Mouse (Mus musculus) embryonic facial prominence, embryonic 14.5 days (tissue): ENCODE data around the gene Mlh3. TPM values are rescaled to one million over a fixed set of nuclear protein-coding genes. Genes with fewer than 3 reads are reported as not detected.

Source experiments
- ATAC-seq: fragments of 200-750 bp; cut with Nextera tagmentation; 2 replicates; pipeline ENCODE4 v1.8.0; 2017; ENCODE audit warnings: low read depth, moderate number of reproducible peaks, moderate TSS enrichment
- DNase-seq: peaks from one replicate; pipeline ENCODE4 v3.0.0-alpha.2; 2015; ENCODE audit warnings: low spot score
- H3K27ac ChIP-seq: fragments of 300-500 bp; sonication (generic); replicated peaks from 2 replicates; pipeline ENCODE4 v1.5.1; 2014; ENCODE audit warnings: low read depth, mild to moderate bottlenecking, low read length, moderate library complexity
- H3K27me3 ChIP-seq: fragments of 300-500 bp; sonication (generic); replicated peaks from 2 replicates; pipeline ENCODE4 v1.6.1; 2014; ENCODE audit warnings: low read length; ENCODE audit not compliant: control insufficient read depth, insufficient read depth
- H3K36me3 ChIP-seq: fragments of 300-500 bp; sonication (generic); 2 replicates; pipeline ENCODE4 v1.6.1; 2014; ENCODE audit warnings: low read length, mixed read lengths; ENCODE audit not compliant: control insufficient read depth, insufficient read depth
- H3K4me1 ChIP-seq: fragments of 300-500 bp; sonication (generic); 2 replicates; pipeline ENCODE4 v1.6.1; 2014; ENCODE audit warnings: antibody characterized with exemption, low read length; ENCODE audit not compliant: control insufficient read depth, insufficient read depth
- H3K4me2 ChIP-seq: fragments of 300-500 bp; sonication (generic); 2 replicates; pipeline ENCODE4 v1.6.1; 2014; ENCODE audit warnings: low read depth, mild to moderate bottlenecking, low read length, moderate library complexity, mixed read lengths
- H3K4me3 ChIP-seq: fragments of 300-500 bp; sonication (generic); 2 replicates; pipeline ENCODE4 v1.5.1; 2014; ENCODE audit warnings: low read depth, mild to moderate bottlenecking, low read length
- H3K9ac ChIP-seq: fragments of 300-500 bp; sonication (generic); 2 replicates; pipeline ENCODE4 v1.6.1; 2014; ENCODE audit warnings: low read depth, mild to moderate bottlenecking, low read length, moderate library complexity, mixed read lengths
- H3K9me3 ChIP-seq: fragments of 300-500 bp; sonication (generic); 2 replicates; pipeline ENCODE4 v1.6.1; 2016; ENCODE audit warnings: low read length; ENCODE audit not compliant: control insufficient read depth
- WGBS: fragments of 180-500 bp; shearing (Covaris S2); extraction: QIAGEN DNeasy Blood & Tissue Kit; methylation state at CpG from one replicate; pipeline ENCODE4 v1.1.7; 2014; 5-methylcytosine and 5-hydroxymethylcytosine counted together
- microRNA-seq: library from miRNA; unstranded; fragments of <30 nt; microRNA quantifications from one replicate; pipeline ENCODE4, GENCODE M21; 2016; ENCODE audit warnings: borderline number of aligned reads
- polyA plus RNA-seq: library from polyadenylated mRNA; unstranded; fragments of >200 nt; fragmentation: Nextera tagmentation; extraction: Ambion mirVana; gene quantifications from 2 replicates; pipeline ENCODE4 v1.2.1, GENCODE M21; 2014

Mlh3 gene
- polyA plus RNA-seq, 1 experiment from 2014 or later = 8.3 TPM

- H3K27me3 ChIP-seq = peaks cover 3% of the 10 kb centered on the region; the same call in 1 of the 2 replicates
- H3K27ac ChIP-seq = no peak overlapping the region
- no peaks in the 10 kb centered on the region for H3K9me3 ChIP-seq
- WGBS = 53% methylated on average over 8 of the region's 8 CpGs
- no peaks in the 10 kb centered on the region for H3K36me3 ChIP-seq
- no peak overlapping the region for H3K9ac ChIP-seq
- no peak for ATAC-seq
- peak; percentile 45 for DNase-seq
- H3K4me2 ChIP-seq = no peak overlapping the region
- H3K4me3 ChIP-seq = no peak overlapping the region
- peaks cover 28% of the 10 kb centered on the region for H3K4me1 ChIP-seq
Observed at GRCm38 (mm10) chr12:85185810-85186209, 84.6 kb downstream of the Mlh3 start.

Small RNA genes lying within 50 kb of the gene (microRNA-seq; reads per million reads assigned to microRNA genes)
- not detected for gene Mir6938

Other genes with a start within 250 kb of the Mlh3 start
- 2.9 and 3.9 TPM in 2 replicates for gene Prox2, start 159.8 kb downstream of the Mlh3 start, polyA plus RNA-seq
- 110 and 112 TPM in 2 replicates for gene Dlst, start 159.8 kb downstream of the Mlh3 start, polyA plus RNA-seq
- 1.5 and 1.8 TPM in 2 replicates for gene Rps6kl1, start 119.3 kb downstream of the Mlh3 start, polyA plus RNA-seq
- gene Pgf, start 92.8 kb downstream of the Mlh3 start, polyA plus RNA-seq = 18.0 and 20.2 TPM in 2 replicates
- 74.5 and 91.6 TPM in 2 replicates for gene Eif2b2, start 51.1 kb downstream of the Mlh3 start, polyA plus RNA-seq
- 39.8 and 49.1 TPM in 2 replicates for gene Acyp1, start 17.8 kb upstream of the Mlh3 start, polyA plus RNA-seq
- gene Zc2hc1c, start 18.0 kb upstream of the Mlh3 start, polyA plus RNA-seq = 1.4 and 1.8 TPM in 2 replicates
- 19.4 and 21.2 TPM in 2 replicates for gene Nek9, start 68.8 kb upstream of the Mlh3 start, polyA plus RNA-seq
- gene Tmed10, start 104.2 kb upstream of the Mlh3 start, polyA plus RNA-seq = 358 and 372 TPM in 2 replicates
- 11.2 and 12.6 TPM in 2 replicates for gene Fos, start 203.3 kb upstream of the Mlh3 start, polyA plus RNA-seq